Mouse (Mus musculus) lung, embryonic 14.5 days (tissue): ENCODE results near the gene Chrna1. TPM values are rescaled to one million over a fixed set of nuclear protein-coding genes. Genes with fewer than 3 reads are reported as not detected.

Source experiments
- ATAC-seq: fragments of 200-750 bp; cut with Nextera tagmentation; 2 replicates; pipeline ENCODE4 v1.8.0; 2017; ENCODE audit warnings: mild to moderate bottlenecking, moderate TSS enrichment, moderate library complexity; ENCODE audit not compliant: insufficient read depth
- DNase-seq: peaks from one replicate; pipeline ENCODE4 v3.0.0-alpha.2; 2015
- H3K27ac ChIP-seq: fragments of 300-500 bp; sonication (generic); 2 replicates; pipeline ENCODE4 v1.5.1; 2014; ENCODE audit warnings: low read depth, mild to moderate bottlenecking, moderate library complexity
- H3K27me3 ChIP-seq: fragments of 300-500 bp; sonication (generic); 2 replicates; pipeline ENCODE4 v1.6.1; 2014; ENCODE audit warnings: low read length, control low read depth; ENCODE audit not compliant: insufficient read depth
- H3K36me3 ChIP-seq: fragments of 300-500 bp; sonication (generic); 2 replicates; pipeline ENCODE4 v1.6.1; 2014; ENCODE audit warnings: control low read depth; ENCODE audit not compliant: insufficient read depth
- H3K4me1 ChIP-seq: fragments of 300-500 bp; sonication (generic); 2 replicates; pipeline ENCODE4 v1.6.1; 2014; ENCODE audit warnings: antibody characterized with exemption, control low read depth; ENCODE audit not compliant: insufficient read depth
- H3K4me2 ChIP-seq: fragments of 300-500 bp; sonication (generic); 2 replicates; pipeline ENCODE4 v1.6.1; 2014; ENCODE audit warnings: mild to moderate bottlenecking
- H3K4me3 ChIP-seq: fragments of 300-500 bp; sonication (generic); 2 replicates; pipeline ENCODE4 v1.5.1; 2014; ENCODE audit warnings: low read depth, low read length
- H3K9ac ChIP-seq: fragments of 300-500 bp; sonication (generic); 2 replicates; pipeline ENCODE4 v1.6.1; 2014
- H3K9me3 ChIP-seq: fragments of 300-500 bp; sonication (generic); 2 replicates; pipeline ENCODE4 v1.6.1; 2016; ENCODE audit warnings: low read depth, low read length, control low read depth
- CTCF ChIP-seq: IDR thresholded peaks from 2 replicates; pipeline ENCODE4 v1.5.1; 2016; ENCODE audit warnings: antibody characterized with exemption, low read depth
- WGBS: fragments of 180-500 bp; shearing (Covaris S2); extraction: QIAGEN DNeasy Blood & Tissue Kit; methylation state at CpG from one replicate; pipeline ENCODE4 v1.1.7; 2014; 5-methylcytosine and 5-hydroxymethylcytosine counted together
- polyA plus RNA-seq: library from polyadenylated mRNA; unstranded; fragments of >200 nt; fragmentation: Nextera tagmentation; extraction: Ambion mirVana; gene quantifications from 2 replicates; pipeline ENCODE4 v1.2.1, GENCODE M21; 2014

Chrna1 gene
- polyA plus RNA-seq, 1 experiment from 2014 or later: 0.26 TPM

GRCm38 (mm10) chr2:73585347-73585831 lies 5.3 kb upstream of the Chrna1 start:
- Histone ChIP-seq H3K9me3 (no peaks in the 10 kb centered on the region), H3K27ac (peak overlapping the region; percentile 54; the same call in 1 of the 2 replicates), H3K4me2 (peak overlapping the region; percentile 87), H3K9ac (peak overlapping the region; percentile 45), H3K4me1 (peaks cover 13% of the 10 kb centered on the region; the same call in 1 of the 2 replicates), H3K4me3 (peak overlapping the region; percentile 43), H3K27me3 (no peaks in the 10 kb centered on the region), H3K36me3 (no peaks in the 10 kb centered on the region)
- WGBS: 13% methylated on average over 12 of the region's 12 CpGs
- 0 out of 2 replicates have a peak, but pooled peaks have one; percentile 11 for ATAC-seq
- DNase-seq: peak; percentile 69
- no peak for TF ChIP-seq CTCF

- H3K9me3 ChIP-seq: no peaks in the 10 kb centered on the region
- no peaks in the 10 kb centered on the region for H3K27me3 ChIP-seq
- H3K27ac ChIP-seq: peak overlapping the region; percentile 54; the same call in 1 of the 2 replicates
- peak overlapping the region; percentile 43 for H3K4me3 ChIP-seq
- H3K36me3 ChIP-seq: no peaks in the 10 kb centered on the region
- ATAC-seq (peak; percentile 72), DNase-seq (peak; percentile 94)
- H3K4me2 ChIP-seq: peak overlapping the region; percentile 87
- H3K9ac ChIP-seq: peak overlapping the region; percentile 45
- TF ChIP-seq CTCF: peak; percentile 81
- peaks cover 7% of the 10 kb centered on the region; the same call in 1 of the 2 replicates for H3K4me1 ChIP-seq
- WGBS: 1% methylated on average over 16 of the region's 18 CpGs
These were observed 4.7 kb upstream of the Chrna1 start for GRCm38 (mm10) chr2:73584645-73585346.

GRCm38 (mm10) chr2:73580720-73581119 lies 582 bp upstream of the Chrna1 start:
- Histone ChIP-seq H3K9me3 (no peaks in the 10 kb centered on the region), H3K27ac (no peak overlapping the region), H3K36me3 (no peaks in the 10 kb centered on the region), H3K9ac (no peak overlapping the region), H3K4me1 (no peaks in the 10 kb centered on the region), H3K4me2 (no peak overlapping the region), H3K4me3 (no peak overlapping the region), H3K27me3 (no peaks in the 10 kb centered on the region)
- ATAC-seq (no peak), DNase-seq (no peak)
- no peak for TF ChIP-seq CTCF
- 88% methylated on average over 5 of the region's 5 CpGs for WGBS

GRCm38 (mm10) chr2:73579168-73579567 lies 970 bp downstream of the Chrna1 start:
- 41% methylated on average over 5 of the region's 5 CpGs for WGBS
- no peak for TF ChIP-seq CTCF
- Histone ChIP-seq H3K4me1 (no peaks in the 10 kb centered on the region), H3K27me3 (no peaks in the 10 kb centered on the region), H3K4me2 (no peak overlapping the region), H3K9me3 (no peaks in the 10 kb centered on the region), H3K36me3 (no peaks in the 10 kb centered on the region), H3K4me3 (no peak overlapping the region), H3K9ac (no peak overlapping the region), H3K27ac (no peak overlapping the region)
- DNase-seq (no peak), ATAC-seq (no peak)

- ATAC-seq (no peak), DNase-seq (no peak)
- no peaks in the 10 kb centered on the region for H3K9me3 ChIP-seq
- no peak overlapping the region for H3K4me3 ChIP-seq
- H3K27ac ChIP-seq: no peak overlapping the region
- no peaks in the 10 kb centered on the region for H3K27me3 ChIP-seq
- H3K36me3 ChIP-seq: no peaks in the 10 kb centered on the region
- H3K4me2 ChIP-seq: no peak overlapping the region
- TF ChIP-seq CTCF: no peak
- no peak overlapping the region for H3K9ac ChIP-seq
- 69% methylated on average over 6 of the region's 6 CpGs for WGBS
- H3K4me1 ChIP-seq: no peaks in the 10 kb centered on the region
These were observed 5.7 kb downstream of the Chrna1 start for GRCm38 (mm10) chr2:73574418-73574817.

GRCm38 (mm10) chr2:73573556-73573955 lies 6.6 kb downstream of the Chrna1 start:
- ATAC-seq: no peak

GRCm38 (mm10) chr2:73572539-73573372 lies 7.4 kb downstream of the Chrna1 start:
- Histone ChIP-seq H3K9me3 (no peaks in the 10 kb centered on the region), H3K4me3 (no peak overlapping the region), H3K27me3 (no peaks in the 10 kb centered on the region), H3K27ac (no peak overlapping the region), H3K4me2 (peak overlapping the region; percentile 44), H3K9ac (no peak overlapping the region), H3K36me3 (no peaks in the 10 kb centered on the region), H3K4me1 (no peaks in the 10 kb centered on the region)
- 33% methylated on average over 23 of the region's 23 CpGs for WGBS
- DNase-seq: peak; percentile 88
- ATAC-seq: peak; percentile 86
- peak; percentile 96 for TF ChIP-seq CTCF

More at GRCm38 (mm10) chr2:73573556-73573955, 6.6 kb downstream of the Chrna1 start:
- H3K4me2 ChIP-seq: no peak overlapping the region
- no peaks in the 10 kb centered on the region for H3K4me1 ChIP-seq
- H3K9me3 ChIP-seq: no peaks in the 10 kb centered on the region
- no peaks in the 10 kb centered on the region for H3K27me3 ChIP-seq
- no peak for TF ChIP-seq CTCF
- WGBS: 87% methylated on average over 4 of the region's 4 CpGs
- no peak overlapping the region for H3K27ac ChIP-seq
- no peak overlapping the region for H3K4me3 ChIP-seq
- no peaks in the 10 kb centered on the region for H3K36me3 ChIP-seq
- H3K9ac ChIP-seq: no peak overlapping the region
- DNase-seq: no peak
